Mouse (Mus musculus) kidney, adult 2 months (tissue): Measurements from ENCODE around the gene Chd1. TPM values are rescaled to one million over a fixed set of nuclear protein-coding genes. Genes with fewer than 3 reads are reported as not detected.

Source experiments
- DNase-seq: peaks from one replicate; pipeline ENCODE4 v3.0.0; 2021
- H3K27ac ChIP-seq: fragments of 200-500 bp; 2 replicates; pipeline ENCODE4 v1.5.1; 2012; ENCODE audit warnings: low read depth, low read length, control low read depth, inconsistent platforms; ENCODE audit not compliant: insufficient read depth
- H3K27me3 ChIP-seq: fragments of 200-500 bp; replicated peaks from 2 replicates; pipeline ENCODE4 v1.6.1; 2012; ENCODE audit warnings: mild to moderate bottlenecking, moderate library complexity, low read length, inconsistent platforms; ENCODE audit not compliant: control insufficient read depth, insufficient read depth
- H3K36me3 ChIP-seq: fragments of 200-500 bp; 2 replicates; pipeline ENCODE4 v1.6.1; 2012; ENCODE audit warnings: mild to moderate bottlenecking, moderate library complexity, low read length, inconsistent platforms; ENCODE audit not compliant: control insufficient read depth, insufficient read depth
- H3K4me1 ChIP-seq: fragments of 200-500 bp; 2 replicates; pipeline ENCODE4 v1.6.1; 2011; ENCODE audit warnings: low read length; ENCODE audit not compliant: control insufficient read depth, insufficient read depth
- H3K4me3 ChIP-seq: fragments of 200-500 bp; 2 replicates; pipeline ENCODE4 v1.5.1; 2011; ENCODE audit warnings: mild to moderate bottlenecking, low read depth, low read length, control low read depth; ENCODE audit not compliant: insufficient read depth
- CTCF ChIP-seq: fragments of 200-500 bp; conservative IDR thresholded peaks from 2 replicates; pipeline ENCODE4 v1.5.1; 2011; ENCODE audit warnings: low read depth, mild to moderate bottlenecking, control low read depth, low read length, moderate library complexity, mixed read lengths; ENCODE audit not compliant: insufficient read depth, insufficient read length
- POLR2A ChIP-seq: fragments of 200-500 bp; IDR thresholded peaks from one replicate; pipeline ENCODE4 v1.6.1; 2011; ENCODE audit warnings: low read depth, low read length, control low read depth
- WGBS: fragments of 180-500 bp; shearing (Covaris S2); methylation state at CpG from one replicate; pipeline ENCODE4 v1.1.7; 2018; 5-methylcytosine and 5-hydroxymethylcytosine counted together
- polyA plus RNA-seq: library from polyadenylated mRNA; depleted of rRNA; stranded (reverse); fragments of >200 nt; gene quantifications from 2 replicates; pipeline ENCODE4 v1.2.3, GENCODE M21; 2012

Chd1 gene
- polyA plus RNA-seq, 1 experiment: 3.9 TPM

GRCm38 (mm10) chr17:15812136-15812778 lies 107.5 kb downstream of the Chd1 start:
- TF ChIP-seq CTCF (no peak), POLR2A (no peak)
- DNase-seq: no peak
- Histone ChIP-seq H3K27me3 (no peaks in the 10 kb centered on the region), H3K4me3 (no peak overlapping the region), H3K4me1 (peaks cover 14% of the 10 kb centered on the region), H3K27ac (no peak overlapping the region), H3K36me3 (no peaks in the 10 kb centered on the region)
- WGBS: 78% methylated on average over 13 of the region's 13 CpGs

- Histone ChIP-seq H3K27ac (no peak overlapping the region), H3K4me3 (no peak overlapping the region), H3K27me3 (no peaks in the 10 kb centered on the region), H3K36me3 (no peaks in the 10 kb centered on the region), H3K4me1 (peaks cover 14% of the 10 kb centered on the region)
- TF ChIP-seq CTCF (no peak), POLR2A (no peak)
- 29% methylated on average over 3 of the region's 3 CpGs for WGBS
- no peak for DNase-seq
These were observed 109.0 kb downstream of the Chd1 start for GRCm38 (mm10) chr17:15813658-15814212.

GRCm38 (mm10) chr17:15815312-15816018 lies 110.7 kb downstream of the Chd1 start:
- Histone ChIP-seq H3K4me1 (peaks cover 9% of the 10 kb centered on the region), H3K36me3 (no peaks in the 10 kb centered on the region), H3K27ac (no peak overlapping the region), H3K4me3 (no peak overlapping the region), H3K27me3 (no peaks in the 10 kb centered on the region)
- no peak for DNase-seq
- TF ChIP-seq POLR2A (no peak), CTCF (no peak)
- 85% methylated on average over 10 of the region's 10 CpGs for WGBS

GRCm38 (mm10) chr17:15816379-15817095 lies 111.8 kb downstream of the Chd1 start:
- TF ChIP-seq CTCF (no peak), POLR2A (no peak)
- H3K27ac ChIP-seq: no peak overlapping the region
- H3K4me3 ChIP-seq: no peak overlapping the region
- no peaks in the 10 kb centered on the region for H3K27me3 ChIP-seq
- no peaks in the 10 kb centered on the region for H3K36me3 ChIP-seq
- 56% methylated on average over 11 of the region's 11 CpGs for WGBS
- H3K4me1 ChIP-seq: peaks cover 9% of the 10 kb centered on the region
- no peak for DNase-seq

- H3K4me3 ChIP-seq: no peak overlapping the region
- H3K36me3 ChIP-seq: no peaks in the 10 kb centered on the region
- 75% methylated on average over 5 of the region's 5 CpGs for WGBS
- no peak for DNase-seq
- TF ChIP-seq POLR2A (no peak), CTCF (no peak)
- no peak overlapping the region for H3K27ac ChIP-seq
- no peaks in the 10 kb centered on the region for H3K27me3 ChIP-seq
- H3K4me1 ChIP-seq: peaks cover 9% of the 10 kb centered on the region
These were observed 112.3 kb downstream of the Chd1 start for GRCm38 (mm10) chr17:15817096-15817450.

DNA sequence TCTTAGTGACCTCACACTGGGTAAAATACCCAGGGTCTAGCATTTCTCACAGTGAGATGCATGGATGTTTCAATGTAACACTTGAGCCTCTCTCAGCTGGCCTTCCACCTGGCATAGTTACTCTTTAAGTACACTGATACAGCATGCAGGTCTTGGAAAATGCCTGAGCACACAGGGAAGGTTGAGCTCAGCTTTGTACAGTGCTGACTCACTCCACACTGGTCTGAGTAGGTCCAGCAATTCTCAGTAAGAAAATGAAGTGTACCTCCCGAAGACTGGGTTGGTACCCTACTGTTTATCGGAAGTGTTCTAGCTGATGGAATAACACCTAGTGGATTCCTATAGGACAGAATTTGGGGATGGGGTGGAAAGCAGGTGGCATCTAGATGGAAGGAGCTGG lies 112.9 kb downstream of the Chd1 start:
- peaks cover 9% of the 10 kb centered on the region for H3K4me1 ChIP-seq
- no peak overlapping the region for H3K4me3 ChIP-seq
- no peaks in the 10 kb centered on the region for H3K27me3 ChIP-seq
- 72% methylated on average over 2 of the region's 2 CpGs for WGBS
- no peak for TF ChIP-seq POLR2A
- TF ChIP-seq CTCF: no peak
- DNase-seq: no peak
- H3K36me3 ChIP-seq: no peaks in the 10 kb centered on the region
- no peak overlapping the region for H3K27ac ChIP-seq

- WGBS: 91% methylated on average over 8 of the region's 8 CpGs
- no peak overlapping the region for H3K27ac ChIP-seq
- no peaks in the 10 kb centered on the region for H3K27me3 ChIP-seq
- TF ChIP-seq CTCF: no peak
- TF ChIP-seq POLR2A: no peak
- DNase-seq: no peak
- no peaks in the 10 kb centered on the region for H3K36me3 ChIP-seq
- peaks cover 12% of the 10 kb centered on the region for H3K4me1 ChIP-seq
- no peak overlapping the region for H3K4me3 ChIP-seq
These were observed 113.6 kb downstream of the Chd1 start for GRCm38 (mm10) chr17:15818372-15818771.
